Mouse (Mus musculus): ENCODE data around the gene Adamts12.
A peak's percentile ranks its signal among the peaks of the same experiment; 100 is the strongest.

The Adamts12 gene

GRCm38 (mm10) chr15:11064558-11065411 is at the start of gene Adamts12:
Adamts12 (plus strand) TSS chr15:11064790.
- no peak for DNase-seq (ENCODE audit: low spot score in 2 of 2)

GRCm38 (mm10) chr15:11014931-11015330 is 49.7 kb upstream of the Adamts12 start:
- DNase-seq (ENCODE audit: low spot score in 2 of 2): no peak

- peak in 1 of 2 experiments; percentile 11 for DNase-seq (ENCODE audit: low spot score in 2 of 2)
Measured at GRCm38 (mm10) chr15:11026801-11027561, 37.6 kb upstream of the Adamts12 start.

- peak in 1 of 2 experiments; percentile 22 for DNase-seq (ENCODE audit: low spot score in 2 of 2)
Measured at GRCm38 (mm10) chr15:11030188-11030587, 34.4 kb upstream of the Adamts12 start.

GRCm38 (mm10) chr15:11035947-11036474 is 28.6 kb upstream of the Adamts12 start:
- no peak for DNase-seq (ENCODE audit: low spot score in 2 of 2)

GRCm38 (mm10) chr15:11036535-11037375 is 27.8 kb upstream of the Adamts12 start:
- peak in 1 of 2 experiments; percentile 58 for DNase-seq (ENCODE audit: low spot score in 2 of 2)

- no peak for DNase-seq (ENCODE audit: low spot score in 2 of 2)
Measured at GRCm38 (mm10) chr15:11037376-11037695, 27.3 kb upstream of the Adamts12 start.

- DNase-seq (ENCODE audit: low spot score in 2 of 2): peak in 1 of 2 experiments; percentile 50
Measured at GRCm38 (mm10) chr15:11037711-11038110, 26.9 kb upstream of the Adamts12 start, which contains the start of gene Rxfp3. Rxfp3 (minus strand) TSS chr15:11037991.

- peak in 1 of 2 experiments; percentile 57 for DNase-seq (ENCODE audit: low spot score in 2 of 2)
Measured at GRCm38 (mm10) chr15:11038476-11038875, 26.1 kb upstream of the Adamts12 start.

- no peak for DNase-seq (ENCODE audit: low spot score in 2 of 2)
Measured at GRCm38 (mm10) chr15:11040067-11040466, 24.5 kb upstream of the Adamts12 start.

GRCm38 (mm10) chr15:11041229-11041628 is 23.4 kb upstream of the Adamts12 start:
- no peak for DNase-seq (ENCODE audit: low spot score in 2 of 2)

- DNase-seq (ENCODE audit: low spot score in 2 of 2): peak in 1 of 2 experiments; percentile 7
Measured at GRCm38 (mm10) chr15:11042828-11043227, 21.8 kb upstream of the Adamts12 start.

- peak in 1 of 2 experiments; percentile 37 for DNase-seq (ENCODE audit: low spot score in 2 of 2)
Measured at GRCm38 (mm10) chr15:11053678-11054439, 10.7 kb upstream of the Adamts12 start.

- peak in 1 of 2 experiments; percentile 6 for DNase-seq (ENCODE audit: low spot score in 2 of 2)
Measured at GRCm38 (mm10) chr15:11054440-11055080, 10.0 kb upstream of the Adamts12 start.

GRCm38 (mm10) chr15:11062903-11063302 is 1.7 kb upstream of the Adamts12 start:
- no peak for DNase-seq (ENCODE audit: low spot score in 2 of 2)

GRCm38 (mm10) chr15:11064160-11064557 is 431 bp upstream of the Adamts12 start:
- no peak for DNase-seq (ENCODE audit: low spot score in 2 of 2)

GRCm38 (mm10) chr15:11065528-11066171 is 1.1 kb downstream of the Adamts12 start:
- no peak for DNase-seq (ENCODE audit: low spot score in 2 of 2)

- DNase-seq (ENCODE audit: low spot score in 2 of 2): no peak
Measured at GRCm38 (mm10) chr15:11066299-11066698, 1.7 kb downstream of the Adamts12 start.

GRCm38 (mm10) chr15:11067891-11068290 is 3.3 kb downstream of the Adamts12 start:
- DNase-seq (ENCODE audit: low spot score in 2 of 2): no peak
